Mouse (Mus musculus) olfactory bulb, adult 2 months (tissue): ENCODE results near the gene Ptprf.

Experiments used
- CTCF ChIP-seq: fragments of 200-500 bp; IDR thresholded peaks from 2 replicates; pipeline ENCODE4 v1.5.1; 2012; ENCODE audit warnings: low read depth, mild to moderate bottlenecking, low read length, moderate library complexity; ENCODE audit not compliant: insufficient read depth
- POLR2A ChIP-seq: fragments of 200-500 bp; IDR thresholded peaks from 2 replicates; pipeline ENCODE4 v1.6.1; 2012; ENCODE audit warnings: mild to moderate bottlenecking, low read depth, low read length, moderate library complexity; ENCODE audit not compliant: insufficient read depth

DNA sequence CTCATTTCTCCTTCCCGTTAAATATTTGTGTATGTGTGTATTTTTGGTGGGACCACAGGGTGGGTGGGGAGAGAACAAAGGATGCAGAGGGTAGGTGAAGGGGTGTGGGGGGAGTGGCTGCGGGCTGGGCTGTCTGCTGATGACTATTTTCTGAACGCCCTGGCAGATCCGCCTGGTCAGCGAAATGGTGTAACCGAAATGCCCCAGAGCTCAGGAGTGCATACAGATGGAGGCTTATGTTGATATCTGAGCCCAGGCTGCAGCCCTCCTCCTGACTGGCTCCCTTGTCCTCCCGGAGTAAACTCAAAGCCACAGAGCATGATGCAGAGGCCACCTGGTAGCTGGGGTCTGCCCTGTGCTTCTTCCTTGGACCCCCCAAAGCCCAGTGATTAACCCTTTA lies 47.4 kb downstream of the Ptprf start:
- TF ChIP-seq CTCF, result no peak
- no peak for TF ChIP-seq POLR2A
